Comparison of ENCODE assay signal across 8 mouse cellular contexts in genomic region chr1:135719983-135720382, GRCm38 (mm10). TPM values are rescaled to one million over a fixed set of nuclear protein-coding genes. Genes with fewer than 3 reads are reported as not detected.
DNase-seq lines count a peak whose midpoint lies in the region; ATAC-seq lines count a peak whose summit lies in the region.

Gene Csrp1, plus strand, starts transcription at chr1:135720061.

- no peaks in the 10 kb centered on the region for H3K36me3 ChIP-seq in kidney, embryonic 15.5 days
- H3K36me3 ChIP-seq in megakaryocyte, embryonic 14.5 days (replicated peaks; ENCODE audit: low read length): peaks cover 13% of the 10 kb centered on the region

- ATAC-seq in kidney, embryonic 15.5 days (replicated peaks; ENCODE audit: low FRiP score): peak; percentile 55; the same call in 1 of the 2 replicates
- ATAC-seq in inflammation-experienced regulatory T-cells, adult 6 months: no peak

- 69% methylated on average over 6 of the region's 6 CpGs for WGBS in kidney, embryonic 15.5 days

- no peak within 1 kb of the TSS for H3K27ac ChIP-seq in kidney, embryonic 15.5 days

- H3K4me1 ChIP-seq in kidney, embryonic 15.5 days: peaks cover 8% of the 10 kb centered on the region; the same call in 1 of the 2 replicates
- H3K4me1 ChIP-seq in megakaryocyte, embryonic 14.5 days: peaks cover 66% of the 10 kb centered on the region

- H3K9me3 ChIP-seq in kidney, embryonic 15.5 days (replicated peaks): no peaks in the 10 kb centered on the region
- no peaks in the 10 kb centered on the region; the same call in 1 of the 2 replicates for H3K9me3 ChIP-seq in megakaryocyte, embryonic 14.5 days

- no peak within 1 kb of the TSS for H3K9ac ChIP-seq in kidney, embryonic 15.5 days

- no peak within 1 kb of the TSS for H3K4me3 ChIP-seq in kidney, embryonic 15.5 days (replicated peaks)
- peak within 1 kb of the TSS; percentile 85 for H3K4me3 ChIP-seq in megakaryocyte, embryonic 14.5 days (replicated peaks)

- intact Hi-C loops in gastrocnemius, postnatal 14 days (cut with DNase I; ENCODE audit: low total_unique reads): loop anchor here (2.0 kb wide), 1 partner anchor 61 kb away; no protein-coding TSS in a partner anchor

- H3K4me2 ChIP-seq in kidney, embryonic 15.5 days: peak within 1 kb of the TSS; percentile 32; the same call in 1 of the 2 replicates

- H3K27me3 ChIP-seq in kidney, embryonic 15.5 days: no peaks in the 10 kb centered on the region
- no peaks in the 10 kb centered on the region for H3K27me3 ChIP-seq in megakaryocyte, embryonic 14.5 days (replicated peaks)

- no peak for DNase-seq in kidney, postnatal 25 days
- no peak for DNase-seq in adrenal gland, postnatal 14 days
- no peak for DNase-seq in gastrocnemius, postnatal 14 days
- no peak for DNase-seq in ovary, adult 18-20 months (ENCODE audit: low spot score)
- DNase-seq in urinary bladder, postnatal 36 days (ENCODE audit: low spot score in 2 of 2): no peak

RNA-seq across cellular contexts. Expression of gene Csrp1, which starts in this region (rescaled TPM):
- 119 and 137 TPM in 2 replicates for polyA plus RNA-seq in kidney, embryonic 15.5 days (2015; fragmentation: Nextera tagmentation; extraction: Ambion mirVana)
- 70.1 and 88.2 TPM in 2 replicates for total RNA-seq in adrenal gland, postnatal 14 days (2021)
- 10 to 100 TPM; 40.6 to 53.4 TPM for total RNA-seq in gastrocnemius, postnatal 14 days (2021)
- polyA plus RNA-seq in inflammation-experienced regulatory T-cells, adult 6 months (2017; shearing (Covaris generic)): 10 to 100 TPM; 19.5 to 31.9 (median 26.9) TPM
- polyA plus RNA-seq in megakaryocyte, embryonic 14.5 days (2012; ENCODE audit: insufficient read depth, low replicate concordance): 55.5 and 121 TPM in 2 replicates
